Mouse (Mus musculus): Measurements from ENCODE around the gene Mgat5. TPM values are rescaled to one million over a fixed set of nuclear protein-coding genes. Genes with fewer than 3 reads are reported as not detected.
A peak's percentile ranks its signal among the peaks of the same experiment; 100 is the strongest.

Gene Mgat5
- polyA plus RNA-seq, 1 experiment from 2014 or later, result 16.3 TPM

- Histone ChIP-seq H3K9ac (no peak overlapping the region), H3K4me2 (replicated peaks) (no peak overlapping the region), H3K27me3 (ENCODE audit: control insufficient read depth, insufficient read depth, low read length) (no peaks in the 10 kb centered on the region), H3K4me3 (replicated peaks; ENCODE audit: low read length) (no peak overlapping the region), H3K9me3 (ENCODE audit: control insufficient read depth, low read length) (no peaks in the 10 kb centered on the region), H3K36me3 (replicated peaks; ENCODE audit: control insufficient read depth, insufficient read depth) (peaks cover 8% of the 10 kb centered on the region), H3K27ac (peak overlapping the region; percentile 43), H3K4me1 (replicated peaks; ENCODE audit: control insufficient read depth, insufficient read depth, low read length) (peaks cover 9% of the 10 kb centered on the region)
- DNase-seq (ENCODE audit: low spot score), result no peak
- whole genome bisulfite sequencing, result 74% methylated on average over 6 of the region's 6 CpGs
- ATAC-seq (ENCODE audit: low FRiP score), result no peak
Measured at GRCm38 (mm10) chr1:127327773-127328172, 123.0 kb downstream of the Mgat5 start.

- 39% methylated on average over 5 of the region's 5 CpGs for WGBS
- ATAC-seq (ENCODE audit: low FRiP score), result no peak
- no peak overlapping the region for H3K9ac ChIP-seq
Measured at GRCm38 (mm10) chr1:127328354-127328875, 123.6 kb downstream of the Mgat5 start.

GRCm38 (mm10) chr1:127329810-127330209 is 125.0 kb downstream of the Mgat5 start:
- Histone ChIP-seq H3K27me3 (ENCODE audit: control insufficient read depth, insufficient read depth, low read length) (no peaks in the 10 kb centered on the region), H3K4me2 (replicated peaks) (no peak overlapping the region), H3K27ac (no peak overlapping the region), H3K36me3 (replicated peaks; ENCODE audit: control insufficient read depth, insufficient read depth) (no peaks in the 10 kb centered on the region), H3K9ac (no peak overlapping the region), H3K4me3 (replicated peaks; ENCODE audit: low read length) (no peak overlapping the region), H3K4me1 (replicated peaks; ENCODE audit: control insufficient read depth, insufficient read depth, low read length) (peaks cover 9% of the 10 kb centered on the region), H3K9me3 (ENCODE audit: control insufficient read depth, low read length) (no peaks in the 10 kb centered on the region)
- ATAC-seq (ENCODE audit: low FRiP score), result no peak
- no peak for DNase-seq (ENCODE audit: low spot score)
- WGBS, result 69% methylated on average over 6 of the region's 6 CpGs

More at GRCm38 (mm10) chr1:127328354-127328875, 123.6 kb downstream of the Mgat5 start:
- Histone ChIP-seq H3K36me3 (replicated peaks; ENCODE audit: control insufficient read depth, insufficient read depth) (peaks cover 7% of the 10 kb centered on the region), H3K27me3 (ENCODE audit: control insufficient read depth, insufficient read depth, low read length) (no peaks in the 10 kb centered on the region), H3K4me2 (replicated peaks) (no peak overlapping the region), H3K27ac (peak overlapping the region; percentile 43; the same call in 1 of the 2 replicates), H3K9me3 (ENCODE audit: control insufficient read depth, low read length) (no peaks in the 10 kb centered on the region), H3K4me3 (replicated peaks; ENCODE audit: low read length) (no peak overlapping the region), H3K4me1 (replicated peaks; ENCODE audit: control insufficient read depth, insufficient read depth, low read length) (peaks cover 9% of the 10 kb centered on the region)
- no peak for DNase-seq (ENCODE audit: low spot score)

GRCm38 (mm10) chr1:127337740-127338139 is 132.9 kb downstream of the Mgat5 start:
- WGBS, result 68% methylated on average over 10 of the region's 10 CpGs
- H3K9me3 ChIP-seq (ENCODE audit: control insufficient read depth, low read length), result no peaks in the 10 kb centered on the region
- H3K9ac ChIP-seq, result no peak overlapping the region
- peaks cover 12% of the 10 kb centered on the region; the same call in 1 of the 2 replicates for H3K4me1 ChIP-seq (replicated peaks; ENCODE audit: control insufficient read depth, insufficient read depth, low read length)
- no peaks in the 10 kb centered on the region for H3K36me3 ChIP-seq (replicated peaks; ENCODE audit: control insufficient read depth, insufficient read depth)
- DNase-seq (ENCODE audit: low spot score) (no peak), ATAC-seq (ENCODE audit: low FRiP score) (no peak)
- H3K27ac ChIP-seq, result no peak overlapping the region
- no peak overlapping the region for H3K4me2 ChIP-seq (replicated peaks)
- H3K27me3 ChIP-seq (ENCODE audit: control insufficient read depth, insufficient read depth, low read length), result no peaks in the 10 kb centered on the region
- H3K4me3 ChIP-seq (replicated peaks; ENCODE audit: low read length), result no peak overlapping the region

GRCm38 (mm10) chr1:127338833-127339487 is 134.1 kb downstream of the Mgat5 start:
- Histone ChIP-seq H3K4me3 (replicated peaks; ENCODE audit: low read length) (no peak overlapping the region), H3K27me3 (ENCODE audit: control insufficient read depth, insufficient read depth, low read length) (no peaks in the 10 kb centered on the region), H3K4me1 (replicated peaks; ENCODE audit: control insufficient read depth, insufficient read depth, low read length) (peaks cover 12% of the 10 kb centered on the region; the same call in 1 of the 2 replicates), H3K9ac (no peak overlapping the region), H3K4me2 (replicated peaks) (no peak overlapping the region), H3K36me3 (replicated peaks; ENCODE audit: control insufficient read depth, insufficient read depth) (no peaks in the 10 kb centered on the region), H3K9me3 (ENCODE audit: control insufficient read depth, low read length) (no peaks in the 10 kb centered on the region), H3K27ac (no peak overlapping the region; the same call in 1 of the 2 replicates)
- DNase-seq (ENCODE audit: low spot score), result peak; percentile 39
- WGBS, result 46% methylated on average over 9 of the region's 9 CpGs
- ATAC-seq (ENCODE audit: low FRiP score), result peak; percentile 72; the same call in 1 of the 2 replicates

- Histone ChIP-seq H3K4me1 (replicated peaks; ENCODE audit: control insufficient read depth, insufficient read depth, low read length) (peaks cover 12% of the 10 kb centered on the region; the same call in 1 of the 2 replicates), H3K27me3 (ENCODE audit: control insufficient read depth, insufficient read depth, low read length) (no peaks in the 10 kb centered on the region), H3K27ac (no peak overlapping the region), H3K4me3 (replicated peaks; ENCODE audit: low read length) (no peak overlapping the region), H3K36me3 (replicated peaks; ENCODE audit: control insufficient read depth, insufficient read depth) (no peaks in the 10 kb centered on the region), H3K9ac (no peak overlapping the region), H3K4me2 (replicated peaks) (no peak overlapping the region), H3K9me3 (ENCODE audit: control insufficient read depth, low read length) (no peaks in the 10 kb centered on the region)
- 88% methylated on average over 9 of the region's 9 CpGs for WGBS
- DNase-seq (ENCODE audit: low spot score), result no peak
- no peak for ATAC-seq (ENCODE audit: low FRiP score)
Measured at GRCm38 (mm10) chr1:127340296-127340695, 135.5 kb downstream of the Mgat5 start.

- no peaks in the 10 kb centered on the region for H3K9me3 ChIP-seq (ENCODE audit: control insufficient read depth, low read length)
- no peaks in the 10 kb centered on the region for H3K36me3 ChIP-seq (replicated peaks; ENCODE audit: control insufficient read depth, insufficient read depth)
- H3K27me3 ChIP-seq (ENCODE audit: control insufficient read depth, insufficient read depth, low read length), result no peaks in the 10 kb centered on the region
- WGBS, result 85% methylated on average over 9 of the region's 9 CpGs
- ATAC-seq (ENCODE audit: low FRiP score) (no peak), DNase-seq (ENCODE audit: low spot score) (no peak)
- H3K4me2 ChIP-seq (replicated peaks), result no peak overlapping the region
- no peak overlapping the region for H3K4me3 ChIP-seq (replicated peaks; ENCODE audit: low read length)
- no peak overlapping the region for H3K9ac ChIP-seq
- H3K27ac ChIP-seq, result no peak overlapping the region
- peaks cover 5% of the 10 kb centered on the region; the same call in 1 of the 2 replicates for H3K4me1 ChIP-seq (replicated peaks; ENCODE audit: control insufficient read depth, insufficient read depth, low read length)
Measured at GRCm38 (mm10) chr1:127344913-127345312, 140.1 kb downstream of the Mgat5 start.

- Histone ChIP-seq H3K9me3 (ENCODE audit: control insufficient read depth, low read length) (no peaks in the 10 kb centered on the region), H3K27me3 (ENCODE audit: control insufficient read depth, insufficient read depth, low read length) (no peaks in the 10 kb centered on the region), H3K36me3 (replicated peaks; ENCODE audit: control insufficient read depth, insufficient read depth) (no peaks in the 10 kb centered on the region), H3K27ac (no peak overlapping the region), H3K4me2 (replicated peaks) (no peak overlapping the region), H3K4me1 (replicated peaks; ENCODE audit: control insufficient read depth, insufficient read depth, low read length) (peaks cover 5% of the 10 kb centered on the region; the same call in 1 of the 2 replicates), H3K4me3 (replicated peaks; ENCODE audit: low read length) (no peak overlapping the region), H3K9ac (no peak overlapping the region)
- DNase-seq (ENCODE audit: low spot score) (no peak), ATAC-seq (ENCODE audit: low FRiP score) (no peak)
- WGBS, result 63% methylated on average over 3 of the region's 3 CpGs
Measured at GRCm38 (mm10) chr1:127346596-127347139, 141.9 kb downstream of the Mgat5 start.

GRCm38 (mm10) chr1:127347878-127348620 is 143.2 kb downstream of the Mgat5 start:
- Histone ChIP-seq H3K9me3 (ENCODE audit: control insufficient read depth, low read length) (no peaks in the 10 kb centered on the region), H3K27ac (no peak overlapping the region; the same call in 1 of the 2 replicates), H3K4me2 (replicated peaks) (no peak overlapping the region), H3K36me3 (replicated peaks; ENCODE audit: control insufficient read depth, insufficient read depth) (no peaks in the 10 kb centered on the region), H3K9ac (no peak overlapping the region), H3K4me1 (replicated peaks; ENCODE audit: control insufficient read depth, insufficient read depth, low read length) (peaks cover 5% of the 10 kb centered on the region; the same call in 1 of the 2 replicates), H3K27me3 (ENCODE audit: control insufficient read depth, insufficient read depth, low read length) (no peaks in the 10 kb centered on the region), H3K4me3 (replicated peaks; ENCODE audit: low read length) (no peak overlapping the region)
- 94% methylated on average over 3 of the region's 3 CpGs for WGBS
- DNase-seq (ENCODE audit: low spot score) (no peak), ATAC-seq (ENCODE audit: low FRiP score) (no peak)

All from hindbrain, embryonic 14.5 days (tissue).